Mouse (Mus musculus) cortical plate, adult 2 months (tissue): ENCODE results near the gene Katnal1.

Experiments
- CTCF ChIP-seq: fragments of 200-500 bp; IDR thresholded peaks from 2 replicates; pipeline ENCODE4 v1.5.1; 2011; ENCODE audit warnings: mild to moderate bottlenecking, control low read depth, low read length; ENCODE audit not compliant: insufficient read depth; ENCODE audit errors: extremely low read depth
- POLR2A ChIP-seq: fragments of 200-500 bp; IDR thresholded peaks from 2 replicates; pipeline ENCODE4 v1.6.1; 2011; ENCODE audit warnings: mild to moderate bottlenecking, low read length, control low read depth; ENCODE audit not compliant: insufficient read depth; ENCODE audit errors: extremely low read depth

GRCm38 (mm10) chr5:148951360-148951759 is 22.2 kb upstream of the Katnal1 start:
- no peak for TF ChIP-seq CTCF
- TF ChIP-seq POLR2A, result no peak
